Mouse (Mus musculus): Measurements from ENCODE around the gene Sectm1b. TPM values are rescaled to one million over a fixed set of nuclear protein-coding genes. Genes with fewer than 3 reads are reported as not detected.
"Not testable (repeated sequence)": the region's sequence is repeated elsewhere in the genome, so short reads cannot be mapped to it uniquely, and the experiment has no call there.

The Sectm1b gene
- not detected in 2 replicates for polyA plus RNA-seq (2015; fragmentation: Nextera tagmentation; extraction: Ambion mirVana)

DNA sequence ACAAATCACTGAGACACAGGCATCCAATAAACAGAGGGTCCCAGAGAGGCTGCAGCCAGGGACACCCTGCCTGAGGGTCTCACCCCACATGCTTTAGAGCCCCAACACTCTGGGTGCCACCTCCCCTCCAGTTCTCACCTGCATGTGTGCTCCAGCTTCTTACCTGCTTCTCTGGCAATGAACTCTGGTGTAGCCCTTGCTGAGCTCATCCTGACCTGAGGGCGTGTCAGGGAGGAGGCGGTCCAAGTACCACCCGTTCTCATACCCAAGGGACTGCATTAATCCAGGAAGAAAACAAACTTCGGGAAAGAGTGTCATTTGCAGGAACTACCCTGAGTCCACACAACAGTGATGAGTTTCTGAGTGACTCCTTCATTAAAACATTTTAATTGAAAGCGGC, at the start of gene Sectm1b:
TSS of gene Sectm1b (minus strand) at position 191 of the 400 bp plus-strand sequence.
- no peaks in the 10 kb centered on the region for H3K4me1 ChIP-seq (replicated peaks)
- H3K4me2 ChIP-seq (replicated peaks), result no peak within 1 kb of the TSS
- no peaks in the 10 kb centered on the region for H3K27me3 ChIP-seq
- no peaks in the 10 kb centered on the region for H3K36me3 ChIP-seq
- no peak for ATAC-seq
- H3K9me3 ChIP-seq, result no peaks in the 10 kb centered on the region
- no peak within 1 kb of the TSS for H3K27ac ChIP-seq
- WGBS, result 81% methylated on average over 5 of the region's 5 CpGs
- H3K4me3 ChIP-seq (replicated peaks), result no peak within 1 kb of the TSS
- H3K9ac ChIP-seq (replicated peaks), result no peak within 1 kb of the TSS

DNA sequence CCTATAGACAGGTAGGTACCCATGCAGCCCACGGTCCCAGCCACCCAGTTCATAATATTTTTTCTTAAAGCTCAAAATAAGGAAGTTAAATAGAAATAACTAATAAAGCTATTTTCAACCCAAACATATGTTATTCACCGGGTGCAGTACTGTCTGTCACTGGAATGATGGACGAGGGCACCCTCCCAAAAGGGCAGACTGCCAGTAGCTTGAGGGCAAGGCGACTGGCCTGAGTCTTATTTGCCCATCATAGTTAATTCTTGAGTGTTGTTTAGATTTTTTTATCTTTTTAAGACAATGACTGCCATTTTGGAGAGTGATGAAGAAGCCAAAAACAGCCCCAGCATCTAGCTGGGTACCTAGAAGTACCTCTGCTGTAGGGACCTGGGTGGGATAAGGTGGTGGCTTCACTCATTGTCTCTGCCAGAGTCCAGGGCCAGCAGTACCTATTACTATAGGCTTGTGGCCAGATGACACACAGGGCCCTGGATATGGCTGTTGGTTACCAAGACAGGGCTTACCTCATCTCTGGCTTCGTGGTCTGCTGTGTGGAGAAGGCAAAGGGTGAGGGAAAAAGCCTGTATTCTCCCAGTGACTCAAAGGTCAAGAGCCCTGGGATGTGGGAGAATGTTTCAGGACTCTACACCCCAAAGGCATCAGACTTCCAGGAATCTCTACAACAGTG, 48.9 kb upstream of the Sectm1b start:
- no peaks in the 10 kb centered on the region for H3K36me3 ChIP-seq
- no peak overlapping the region for H3K27ac ChIP-seq
- no peak overlapping the region for H3K4me3 ChIP-seq (replicated peaks)
- H3K9ac ChIP-seq (replicated peaks), result no peak overlapping the region
- H3K9me3 ChIP-seq, result no peaks in the 10 kb centered on the region
- WGBS, result 87% methylated on average over 5 of the region's 5 CpGs
- no peaks in the 10 kb centered on the region for H3K27me3 ChIP-seq
- ATAC-seq, result no peak
- peaks cover 8% of the 10 kb centered on the region; the same call in 1 of the 2 replicates for H3K4me1 ChIP-seq (replicated peaks)
- no peak overlapping the region for H3K4me2 ChIP-seq (replicated peaks)

- no peaks in the 10 kb centered on the region for H3K27me3 ChIP-seq
- no peak for ATAC-seq
- no peaks in the 10 kb centered on the region for H3K36me3 ChIP-seq
- H3K9ac ChIP-seq (replicated peaks), result no peak overlapping the region
- no peak overlapping the region for H3K27ac ChIP-seq
- peaks cover 8% of the 10 kb centered on the region; the same call in 1 of the 2 replicates for H3K4me1 ChIP-seq (replicated peaks)
- 94% methylated on average over 1 of the region's 1 CpGs for WGBS
- H3K4me2 ChIP-seq (replicated peaks), result no peak overlapping the region
- no peak overlapping the region for H3K4me3 ChIP-seq (replicated peaks)
- no peaks in the 10 kb centered on the region for H3K9me3 ChIP-seq
Observed at GRCm38 (mm10) chr11:121111601-121112000, 48.2 kb upstream of the Sectm1b start.

GRCm38 (mm10) chr11:121111051-121111450, 47.7 kb upstream of the Sectm1b start:
- H3K4me3 ChIP-seq (replicated peaks), result no peak overlapping the region
- H3K9me3 ChIP-seq, result no peaks in the 10 kb centered on the region
- no peaks in the 10 kb centered on the region for H3K27me3 ChIP-seq
- no peak overlapping the region for H3K27ac ChIP-seq
- no peak overlapping the region for H3K9ac ChIP-seq (replicated peaks)
- WGBS, result 86% methylated on average over 3 of the region's 3 CpGs
- ATAC-seq, result no peak
- H3K36me3 ChIP-seq, result no peaks in the 10 kb centered on the region
- H3K4me1 ChIP-seq (replicated peaks), result peaks cover 8% of the 10 kb centered on the region; the same call in 1 of the 2 replicates
- no peak overlapping the region for H3K4me2 ChIP-seq (replicated peaks)

GRCm38 (mm10) chr11:121109986-121110385, 46.6 kb upstream of the Sectm1b start:
- Histone ChIP-seq H3K4me2 (replicated peaks) (no peak overlapping the region), H3K4me3 (replicated peaks) (no peak overlapping the region), H3K36me3 (no peaks in the 10 kb centered on the region), H3K9me3 (no peaks in the 10 kb centered on the region), H3K4me1 (replicated peaks) (peaks cover 8% of the 10 kb centered on the region; the same call in 1 of the 2 replicates), H3K27me3 (no peaks in the 10 kb centered on the region), H3K27ac (no peak overlapping the region; the same call in 1 of the 2 replicates), H3K9ac (replicated peaks) (no peak overlapping the region)
- ATAC-seq, result peak; percentile 80; the same call in 1 of the 2 replicates
- 3% methylated on average over 2 of the region's 2 CpGs for WGBS

- H3K4me2 ChIP-seq (replicated peaks), result no peak overlapping the region
- peaks cover 8% of the 10 kb centered on the region; the same call in 1 of the 2 replicates for H3K4me1 ChIP-seq (replicated peaks)
- H3K36me3 ChIP-seq, result no peaks in the 10 kb centered on the region
- no peak for ATAC-seq
- H3K4me3 ChIP-seq (replicated peaks), result no peak overlapping the region
- WGBS, result 81% methylated on average over 9 of the region's 9 CpGs
- H3K9ac ChIP-seq (replicated peaks), result no peak overlapping the region
- H3K9me3 ChIP-seq, result no peaks in the 10 kb centered on the region
- no peak overlapping the region for H3K27ac ChIP-seq
- no peaks in the 10 kb centered on the region for H3K27me3 ChIP-seq
Observed at GRCm38 (mm10) chr11:121108061-121108460, 44.7 kb upstream of the Sectm1b start.

DNA sequence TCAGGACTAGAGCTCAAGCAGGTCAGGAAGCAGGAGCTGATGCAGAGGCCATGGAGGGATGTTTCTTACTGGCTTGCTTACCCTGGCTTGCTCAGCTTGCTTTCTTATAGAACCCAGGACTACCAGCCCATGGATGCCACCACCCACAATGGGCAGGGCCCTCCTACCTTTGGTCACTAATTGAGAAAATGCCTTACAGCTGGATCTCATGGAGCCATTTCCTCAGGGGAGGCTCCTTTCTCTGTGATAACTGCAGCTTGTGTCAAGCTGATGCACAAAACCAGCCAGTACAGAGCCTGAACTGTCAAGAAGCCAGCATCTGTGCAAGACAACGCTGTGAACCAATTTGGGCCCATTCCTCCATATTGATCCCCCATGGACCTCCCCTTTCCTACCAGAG, 43.9 kb upstream of the Sectm1b start:
- not testable (repeated sequence) for H3K27me3 ChIP-seq; H3K27ac ChIP-seq; H3K9ac ChIP-seq (replicated peaks); H3K4me1 ChIP-seq (replicated peaks); H3K9me3 ChIP-seq; H3K4me2 ChIP-seq (replicated peaks); H3K36me3 ChIP-seq; H3K4me3 ChIP-seq (replicated peaks); ATAC-seq
- 81% methylated on average over 1 of the region's 1 CpGs for WGBS

- H3K36me3 ChIP-seq, result no peaks in the 10 kb centered on the region
- H3K9ac ChIP-seq (replicated peaks), result no peak overlapping the region
- H3K9me3 ChIP-seq, result no peaks in the 10 kb centered on the region; the same call in 1 of the 2 replicates
- H3K27me3 ChIP-seq, result no peaks in the 10 kb centered on the region
- 92% methylated on average over 4 of the region's 4 CpGs for WGBS
- H3K27ac ChIP-seq, result no peak overlapping the region
- no peaks in the 10 kb centered on the region for H3K4me1 ChIP-seq (replicated peaks)
- H3K4me3 ChIP-seq (replicated peaks), result no peak overlapping the region
- no peak for ATAC-seq
- no peak overlapping the region for H3K4me2 ChIP-seq (replicated peaks)
Observed at GRCm38 (mm10) chr11:121101124-121101805, 37.9 kb upstream of the Sectm1b start.

- ATAC-seq, result no peak
Observed at GRCm38 (mm10) chr11:121100692-121101091, 37.3 kb upstream of the Sectm1b start.

DNA sequence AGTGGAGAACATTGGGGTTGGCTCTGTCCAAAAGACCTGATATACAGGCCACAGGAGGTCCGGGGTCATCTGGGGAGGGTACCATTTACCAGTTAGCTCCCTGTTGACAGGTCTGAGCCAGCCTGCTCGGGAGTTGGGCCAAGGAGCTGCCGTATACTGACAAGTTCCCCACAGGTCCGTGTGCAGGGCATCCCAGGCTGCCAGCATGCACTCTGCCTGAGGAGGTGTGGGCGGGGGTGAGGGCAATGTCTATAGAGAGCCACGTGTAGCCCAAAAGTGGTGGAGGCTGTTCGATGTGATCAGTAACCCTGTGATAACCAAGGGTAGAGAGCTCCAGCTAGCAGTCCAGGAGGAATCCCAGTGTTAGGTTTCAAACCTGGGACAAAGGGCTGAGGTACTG, 36.4 kb upstream of the Sectm1b start:
- H3K4me3 ChIP-seq (replicated peaks), result no peak overlapping the region
- no peaks in the 10 kb centered on the region for H3K27me3 ChIP-seq
- WGBS, result 84% methylated on average over 7 of the region's 7 CpGs
- no peak for ATAC-seq
- no peaks in the 10 kb centered on the region for H3K4me1 ChIP-seq (replicated peaks)
- H3K9me3 ChIP-seq, result no peaks in the 10 kb centered on the region; the same call in 1 of the 2 replicates
- no peak overlapping the region for H3K4me2 ChIP-seq (replicated peaks)
- no peak overlapping the region for H3K9ac ChIP-seq (replicated peaks)
- H3K36me3 ChIP-seq, result no peaks in the 10 kb centered on the region
- H3K27ac ChIP-seq, result no peak overlapping the region

More at GRCm38 (mm10) chr11:121100692-121101091, 37.3 kb upstream of the Sectm1b start:
- Histone ChIP-seq H3K9me3 (no peaks in the 10 kb centered on the region; the same call in 1 of the 2 replicates), H3K9ac (replicated peaks) (no peak overlapping the region), H3K27me3 (no peaks in the 10 kb centered on the region), H3K4me3 (replicated peaks) (no peak overlapping the region), H3K4me1 (replicated peaks) (no peaks in the 10 kb centered on the region), H3K27ac (no peak overlapping the region), H3K36me3 (no peaks in the 10 kb centered on the region), H3K4me2 (replicated peaks) (no peak overlapping the region)
- 78% methylated on average over 7 of the region's 7 CpGs for WGBS

DNA sequence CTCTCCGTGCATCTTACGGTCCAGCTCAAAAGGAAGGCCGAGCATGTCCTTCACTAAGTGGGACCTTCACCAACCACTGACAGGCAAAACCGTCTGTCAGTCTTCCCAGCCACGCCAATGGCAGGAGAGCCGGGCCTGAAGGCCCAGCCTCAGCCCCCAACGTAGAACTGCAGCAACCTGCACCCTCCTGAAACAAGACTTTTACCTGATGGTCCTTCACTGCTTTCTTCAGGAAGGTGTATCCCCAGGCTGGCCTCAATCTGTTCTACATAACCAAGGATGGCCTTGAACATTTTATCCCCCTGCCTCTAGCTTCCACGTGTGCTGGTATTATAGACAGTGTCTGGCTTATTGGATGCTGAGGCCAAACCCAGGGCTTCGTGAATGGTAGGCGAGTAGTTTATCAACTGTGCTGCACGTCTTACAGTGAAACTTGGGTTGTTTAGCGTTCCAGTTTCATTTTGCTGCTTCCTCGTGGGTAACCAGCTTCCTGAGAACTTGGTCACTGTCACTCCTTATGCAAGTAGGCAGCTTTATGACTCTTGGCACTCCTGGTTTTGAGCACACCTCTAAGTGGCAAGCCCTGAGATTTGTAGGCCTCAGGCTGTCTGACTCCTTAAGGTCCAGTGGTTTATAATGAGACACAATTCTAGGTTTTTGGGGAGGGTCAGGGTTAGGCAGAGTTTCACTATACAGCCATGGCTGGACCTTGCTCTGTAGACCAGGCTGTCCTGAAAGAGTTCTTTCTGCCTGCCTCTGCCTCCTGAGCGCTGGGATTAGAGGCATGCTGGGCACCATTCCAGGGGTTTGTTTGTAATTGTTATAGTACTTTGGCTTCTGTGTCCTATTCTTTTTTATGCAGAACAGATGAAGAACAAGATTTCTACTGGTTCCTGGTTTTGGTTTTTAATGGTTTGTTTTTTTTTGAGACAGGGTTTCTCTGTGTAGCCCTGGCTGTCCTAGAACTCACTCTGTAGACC, 29.5 kb upstream of the Sectm1b start:
- Histone ChIP-seq H3K4me3 (replicated peaks) (no peak overlapping the region), H3K36me3 (no peaks in the 10 kb centered on the region), H3K27ac (no peak overlapping the region), H3K27me3 (no peaks in the 10 kb centered on the region), H3K9ac (replicated peaks) (no peak overlapping the region), H3K4me2 (replicated peaks) (no peak overlapping the region), H3K9me3 (no peaks in the 10 kb centered on the region), H3K4me1 (replicated peaks) (no peaks in the 10 kb centered on the region)
- 92% methylated on average over 14 of the region's 14 CpGs for WGBS
- ATAC-seq, result no peak

Data from midbrain, embryonic 13.5 days (tissue).